Mouse (Mus musculus): ENCODE measurements around the gene Gjc1. TPM values are rescaled to one million over a fixed set of nuclear protein-coding genes. Genes with fewer than 3 reads are reported as not detected.
A peak's percentile ranks its signal among the peaks of the same experiment; 100 is the strongest.

Gjc1 gene
- polyA plus RNA-seq, 1 experiment from 2014 or later, result 25.8 TPM

- ATAC-seq, result no peak
- no peak overlapping the region for H3K4me3 ChIP-seq (ENCODE audit: low read depth, low read length)
- H3K27me3 ChIP-seq (ENCODE audit: control insufficient read depth, insufficient read depth, low read depth, low read length), result no peaks in the 10 kb centered on the region
- H3K9me3 ChIP-seq (replicated peaks; ENCODE audit: control insufficient read depth, low read length, poor library complexity, severe bottlenecking), result no peaks in the 10 kb centered on the region
- WGBS, result 43% methylated on average over 15 of the region's 15 CpGs
- H3K9ac ChIP-seq (ENCODE audit: low read depth, low read length), result no peak overlapping the region
- H3K36me3 ChIP-seq (ENCODE audit: control insufficient read depth, insufficient read depth, low read length), result peaks cover 2% of the 10 kb centered on the region; the same call in 1 of the 2 replicates
- no peak overlapping the region for H3K4me2 ChIP-seq (ENCODE audit: low read length)
- peaks cover 32% of the 10 kb centered on the region for H3K4me1 ChIP-seq (ENCODE audit: control insufficient read depth, insufficient read depth, low read length)
- no peak overlapping the region for H3K27ac ChIP-seq (ENCODE audit: low read length)
Measured at GRCm38 (mm10) chr11:102770662-102771435, 48.7 kb downstream of the Gjc1 start.

DNA sequence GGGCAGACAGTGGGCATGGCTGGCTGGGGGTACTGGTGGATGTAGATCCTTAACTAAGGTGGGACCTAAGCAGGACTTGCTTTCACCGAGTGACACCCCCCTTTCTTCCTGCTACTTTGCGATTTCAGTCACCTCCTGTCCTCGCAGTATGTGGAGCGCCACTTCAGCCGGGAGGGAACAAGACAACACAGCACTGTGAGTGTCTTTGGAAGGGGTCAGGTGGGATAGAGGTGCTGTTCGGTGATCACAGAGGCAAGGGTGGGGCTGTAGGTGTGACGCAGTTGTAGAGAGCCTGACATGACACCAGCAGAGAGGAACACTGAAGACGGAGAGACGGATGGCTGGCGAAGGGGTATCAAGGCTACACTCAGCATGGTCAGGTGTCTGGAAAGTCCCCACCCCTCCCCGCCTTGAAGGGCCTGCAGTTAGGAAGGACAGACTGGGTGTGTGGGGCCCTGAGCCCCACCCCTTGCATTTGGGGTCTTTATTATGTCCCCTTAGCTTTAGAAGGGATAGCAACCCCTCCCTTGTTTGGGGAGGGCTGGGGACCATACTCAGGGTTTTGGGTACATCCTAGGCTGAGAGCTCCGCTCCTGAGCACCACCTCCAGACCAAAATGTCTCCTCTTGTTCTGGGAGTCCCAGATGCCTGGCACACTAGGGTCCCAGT lies 49.4 kb downstream of the Gjc1 start:
- H3K4me2 ChIP-seq (ENCODE audit: low read length), result no peak overlapping the region
- no peak overlapping the region for H3K27ac ChIP-seq (ENCODE audit: low read length)
- no peaks in the 10 kb centered on the region; the same call in 1 of the 2 replicates for H3K36me3 ChIP-seq (ENCODE audit: control insufficient read depth, insufficient read depth, low read length)
- no peaks in the 10 kb centered on the region for H3K27me3 ChIP-seq (ENCODE audit: control insufficient read depth, insufficient read depth, low read depth, low read length)
- no peak for ATAC-seq
- no peaks in the 10 kb centered on the region for H3K9me3 ChIP-seq (replicated peaks; ENCODE audit: control insufficient read depth, low read length, poor library complexity, severe bottlenecking)
- H3K4me3 ChIP-seq (ENCODE audit: low read depth, low read length), result no peak overlapping the region
- H3K9ac ChIP-seq (ENCODE audit: low read depth, low read length), result no peak overlapping the region
- WGBS, result 90% methylated on average over 12 of the region's 12 CpGs
- peaks cover 25% of the 10 kb centered on the region for H3K4me1 ChIP-seq (ENCODE audit: control insufficient read depth, insufficient read depth, low read length)

DNA sequence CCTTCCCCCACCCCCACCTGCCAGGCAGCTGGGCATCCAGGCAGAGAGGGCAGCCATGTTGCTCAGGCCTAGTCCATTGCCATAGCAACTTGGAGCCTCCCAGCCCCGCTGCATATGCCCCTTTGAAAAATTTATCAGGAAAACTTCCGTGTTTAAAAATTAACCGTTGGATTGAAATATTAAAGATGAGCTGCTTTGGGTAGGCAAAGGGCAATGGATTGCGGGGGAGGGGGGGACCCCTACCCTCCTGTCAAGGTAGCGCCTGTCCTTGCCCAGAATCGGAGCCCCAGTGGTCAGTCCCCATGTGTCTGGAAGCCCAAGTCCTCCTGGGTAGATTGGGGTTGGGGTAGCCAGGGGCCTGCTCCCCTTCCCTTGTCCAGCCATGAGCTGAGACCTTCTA lies 50.4 kb downstream of the Gjc1 start:
- peaks cover 23% of the 10 kb centered on the region for H3K4me1 ChIP-seq (ENCODE audit: control insufficient read depth, insufficient read depth, low read length)
- H3K4me2 ChIP-seq (ENCODE audit: low read length), result no peak overlapping the region
- no peaks in the 10 kb centered on the region for H3K27me3 ChIP-seq (ENCODE audit: control insufficient read depth, insufficient read depth, low read depth, low read length)
- no peaks in the 10 kb centered on the region; the same call in 1 of the 2 replicates for H3K36me3 ChIP-seq (ENCODE audit: control insufficient read depth, insufficient read depth, low read length)
- no peak overlapping the region for H3K9ac ChIP-seq (ENCODE audit: low read depth, low read length)
- no peak overlapping the region for H3K27ac ChIP-seq (ENCODE audit: low read length)
- H3K9me3 ChIP-seq (replicated peaks; ENCODE audit: control insufficient read depth, low read length, poor library complexity, severe bottlenecking), result no peaks in the 10 kb centered on the region
- H3K4me3 ChIP-seq (ENCODE audit: low read depth, low read length), result no peak overlapping the region
- WGBS, result 69% methylated on average over 6 of the region's 6 CpGs
- no peak for ATAC-seq

- 71% methylated on average over 6 of the region's 6 CpGs for WGBS
- ATAC-seq, result no peak
- Histone ChIP-seq H3K27me3 (ENCODE audit: control insufficient read depth, insufficient read depth, low read depth, low read length) (no peaks in the 10 kb centered on the region), H3K4me3 (ENCODE audit: low read depth, low read length) (no peak overlapping the region), H3K27ac (ENCODE audit: low read length) (no peak overlapping the region), H3K36me3 (ENCODE audit: control insufficient read depth, insufficient read depth, low read length) (no peaks in the 10 kb centered on the region; the same call in 1 of the 2 replicates), H3K4me2 (ENCODE audit: low read length) (no peak overlapping the region), H3K9me3 (replicated peaks; ENCODE audit: control insufficient read depth, low read length, poor library complexity, severe bottlenecking) (no peaks in the 10 kb centered on the region), H3K4me1 (ENCODE audit: control insufficient read depth, insufficient read depth, low read length) (peaks cover 23% of the 10 kb centered on the region), H3K9ac (ENCODE audit: low read depth, low read length) (no peak overlapping the region)
Measured at GRCm38 (mm10) chr11:102767055-102767670, 52.3 kb downstream of the Gjc1 start.

DNA sequence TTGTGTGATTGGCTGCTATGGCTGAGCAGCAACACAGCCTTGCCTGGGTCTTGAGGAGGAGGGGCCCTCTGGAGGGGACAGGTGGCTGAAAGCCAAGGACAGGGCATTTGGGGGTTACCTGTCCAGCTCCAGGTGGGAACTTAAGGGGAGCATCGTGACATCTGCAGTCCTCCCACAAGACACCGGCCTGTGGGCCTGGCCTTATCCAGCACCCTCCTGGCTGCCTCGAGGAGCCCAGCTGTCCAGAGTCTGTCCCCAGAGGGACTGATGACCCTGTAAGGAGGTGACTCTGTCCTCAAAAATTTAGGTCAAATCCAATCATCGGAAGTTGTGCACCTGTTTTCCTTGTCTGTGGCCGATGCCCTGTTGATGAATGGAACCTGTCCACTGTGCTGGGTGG lies 54.1 kb downstream of the Gjc1 start:
- no peak overlapping the region for H3K4me3 ChIP-seq (ENCODE audit: low read depth, low read length)
- H3K27me3 ChIP-seq (ENCODE audit: control insufficient read depth, insufficient read depth, low read depth, low read length), result no peaks in the 10 kb centered on the region
- WGBS, result 90% methylated on average over 5 of the region's 5 CpGs
- no peaks in the 10 kb centered on the region for H3K9me3 ChIP-seq (replicated peaks; ENCODE audit: control insufficient read depth, low read length, poor library complexity, severe bottlenecking)
- 0 out of 2 replicates have a peak overlapping the region, but pooled peaks have one; percentile 10 for H3K9ac ChIP-seq (ENCODE audit: low read depth, low read length)
- ATAC-seq, result no peak
- H3K27ac ChIP-seq (ENCODE audit: low read length), result no peak overlapping the region
- H3K4me1 ChIP-seq (ENCODE audit: control insufficient read depth, insufficient read depth, low read length), result peaks cover 13% of the 10 kb centered on the region
- no peaks in the 10 kb centered on the region; the same call in 1 of the 2 replicates for H3K36me3 ChIP-seq (ENCODE audit: control insufficient read depth, insufficient read depth, low read length)
- H3K4me2 ChIP-seq (ENCODE audit: low read length), result no peak overlapping the region

GRCm38 (mm10) chr11:102763009-102763767 lies 56.3 kb downstream of the Gjc1 start:
- no peak for ATAC-seq
- Histone ChIP-seq H3K27me3 (ENCODE audit: control insufficient read depth, insufficient read depth, low read depth, low read length) (no peaks in the 10 kb centered on the region), H3K4me3 (ENCODE audit: low read depth, low read length) (peak overlapping the region; percentile 72; the same call in 1 of the 2 replicates), H3K4me1 (ENCODE audit: control insufficient read depth, insufficient read depth, low read length) (peaks cover 13% of the 10 kb centered on the region), H3K9ac (ENCODE audit: low read depth, low read length) (peak overlapping the region; percentile 17; the same call in 1 of the 2 replicates), H3K4me2 (ENCODE audit: low read length) (peak overlapping the region; percentile 80), H3K9me3 (replicated peaks; ENCODE audit: control insufficient read depth, low read length, poor library complexity, severe bottlenecking) (no peaks in the 10 kb centered on the region), H3K36me3 (ENCODE audit: control insufficient read depth, insufficient read depth, low read length) (no peaks in the 10 kb centered on the region; the same call in 1 of the 2 replicates), H3K27ac (ENCODE audit: low read length) (no peak overlapping the region)
- 52% methylated on average over 11 of the region's 11 CpGs for WGBS

DNA sequence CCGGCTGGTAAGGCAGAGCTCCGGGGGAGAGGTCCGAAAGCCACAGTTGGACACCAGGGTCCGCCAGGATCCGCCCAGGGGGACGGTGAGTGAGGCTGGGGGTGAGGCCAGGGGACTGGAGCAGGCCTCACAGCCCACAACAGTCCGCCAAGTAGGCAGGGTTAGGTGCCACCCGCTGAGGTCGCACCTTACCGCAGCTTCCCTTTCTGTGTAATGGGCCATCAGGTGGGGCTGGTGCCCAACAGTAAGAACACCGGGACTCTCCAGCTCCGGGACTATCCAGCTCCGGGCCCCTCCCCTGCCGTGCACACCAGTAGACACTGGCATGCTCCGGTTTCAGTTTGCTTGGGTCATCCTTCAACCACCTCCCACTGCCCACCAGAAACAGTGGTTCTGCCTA lies 57.3 kb downstream of the Gjc1 start:
- Histone ChIP-seq H3K4me2 (ENCODE audit: low read length) (peak overlapping the region; percentile 80), H3K4me1 (ENCODE audit: control insufficient read depth, insufficient read depth, low read length) (peaks cover 13% of the 10 kb centered on the region), H3K36me3 (ENCODE audit: control insufficient read depth, insufficient read depth, low read length) (no peaks in the 10 kb centered on the region; the same call in 1 of the 2 replicates), H3K4me3 (ENCODE audit: low read depth, low read length) (peak overlapping the region; percentile 72), H3K27me3 (ENCODE audit: control insufficient read depth, insufficient read depth, low read depth, low read length) (no peaks in the 10 kb centered on the region), H3K9me3 (replicated peaks; ENCODE audit: control insufficient read depth, low read length, poor library complexity, severe bottlenecking) (no peaks in the 10 kb centered on the region), H3K27ac (ENCODE audit: low read length) (no peak overlapping the region; the same call in 1 of the 2 replicates), H3K9ac (ENCODE audit: low read depth, low read length) (peak overlapping the region; percentile 85)
- 5% methylated on average over 15 of the region's 15 CpGs for WGBS
- ATAC-seq, result peak; percentile 11

DNA sequence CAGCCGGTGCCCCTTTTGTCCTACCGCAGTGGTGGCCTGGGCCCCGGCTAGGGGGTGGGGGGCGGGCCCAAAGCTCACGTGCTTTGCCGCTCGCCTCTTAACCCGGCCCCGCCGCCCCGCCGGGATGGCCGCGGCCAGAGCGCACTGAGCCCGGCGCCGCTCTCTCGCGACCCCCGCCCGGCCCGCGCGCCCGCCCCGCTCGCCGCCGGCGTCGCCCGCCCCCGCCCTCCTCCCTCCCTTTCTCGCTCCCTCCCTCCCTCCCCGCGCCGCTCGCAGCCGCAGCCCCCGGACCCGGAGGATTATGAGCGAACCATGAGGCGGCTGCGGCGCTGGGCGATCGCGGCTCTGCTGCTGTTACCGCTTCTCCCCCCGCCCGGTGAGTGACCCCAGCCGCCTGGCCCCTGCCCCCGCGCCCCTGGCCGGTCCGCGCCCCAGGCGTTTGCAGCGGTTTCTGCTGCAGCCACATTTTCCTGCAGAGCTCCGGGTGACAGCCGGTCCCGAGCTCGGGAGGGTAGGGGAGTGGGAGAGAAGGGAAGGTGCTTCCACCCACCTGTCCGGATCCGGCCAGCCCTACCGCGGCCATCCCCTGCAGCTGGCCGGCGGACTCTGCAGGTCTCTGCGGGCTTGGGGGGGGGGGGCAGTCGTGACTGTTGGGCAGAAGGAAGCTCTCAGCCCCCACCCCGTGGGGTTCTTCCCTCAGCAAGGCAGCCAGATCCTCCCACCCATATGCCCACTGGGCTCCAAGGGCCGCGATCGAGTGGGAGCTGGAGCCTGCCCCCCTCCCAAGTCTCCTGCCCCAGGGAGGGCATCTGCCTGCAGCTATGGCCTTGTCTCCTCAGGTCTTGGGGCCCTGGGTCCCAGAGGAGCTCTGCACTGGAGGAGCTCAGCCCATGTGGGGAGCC lies 57.9 kb downstream of the Gjc1 start, which contains the start of gene Adam11:
Adam11 (plus strand) TSS at position 131 of the 902 bp plus-strand sequence.
- ATAC-seq, result peak; percentile 53
- Histone ChIP-seq H3K27me3 (ENCODE audit: control insufficient read depth, insufficient read depth, low read depth, low read length) (no peaks in the 10 kb centered on the region), H3K4me1 (ENCODE audit: control insufficient read depth, insufficient read depth, low read length) (peaks cover 13% of the 10 kb centered on the region), H3K36me3 (ENCODE audit: control insufficient read depth, insufficient read depth, low read length) (no peaks in the 10 kb centered on the region), H3K9ac (ENCODE audit: low read depth, low read length) (peak within 1 kb of the TSS; percentile 85), H3K27ac (ENCODE audit: low read length) (peak within 1 kb of the TSS; percentile 69), H3K4me2 (ENCODE audit: low read length) (peak within 1 kb of the TSS; percentile 80), H3K4me3 (ENCODE audit: low read depth, low read length) (peak within 1 kb of the TSS; percentile 72), H3K9me3 (replicated peaks; ENCODE audit: control insufficient read depth, low read length, poor library complexity, severe bottlenecking) (no peaks in the 10 kb centered on the region)
- WGBS, result under 1% methylated on average over 36 of the region's 76 CpGs
